8 mouse cellular contexts compared by ENCODE assay signal in the genomic region with DNA sequence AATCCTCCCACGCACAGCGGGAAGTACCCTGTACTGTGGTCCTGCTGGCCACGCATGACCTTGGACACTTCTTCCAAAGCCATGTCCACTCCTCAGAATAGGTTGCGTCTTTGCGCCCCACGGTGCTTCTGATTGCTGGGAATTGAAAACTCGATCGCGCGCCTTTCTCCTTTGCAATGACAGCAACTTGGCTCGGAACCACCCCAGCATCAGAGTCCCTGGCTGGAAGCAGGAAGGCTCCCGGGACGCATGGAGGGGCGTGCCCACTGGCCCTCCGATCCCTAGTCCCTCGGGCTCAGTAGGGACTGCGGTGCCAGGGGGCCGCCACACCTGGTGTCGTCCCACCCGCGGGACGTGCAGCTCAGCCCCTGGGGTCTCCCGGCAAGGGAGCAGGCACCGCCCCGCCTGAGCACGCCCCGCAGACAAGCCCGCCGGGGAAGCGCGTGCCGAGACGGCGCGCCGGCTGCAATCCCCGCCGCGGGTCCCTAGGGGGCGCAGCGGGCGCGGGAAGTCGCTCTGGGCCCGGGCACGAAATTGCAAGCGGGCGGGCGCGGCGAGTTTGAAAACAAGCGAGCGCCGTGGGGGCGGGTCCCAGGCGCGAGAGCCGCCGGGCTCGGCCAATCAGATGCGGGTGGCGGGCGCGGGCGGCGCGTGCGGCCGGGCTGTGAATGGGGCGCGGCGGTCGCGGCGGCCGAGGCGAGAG. TPM values are rescaled to one million over a fixed set of nuclear protein-coding genes. Genes with fewer than 3 reads are reported as not detected.
DNase-seq lines count a peak whose midpoint lies in the region; ATAC-seq and TF ChIP-seq lines count a peak whose summit lies in the region.

Gene Sdk1 (plus strand): TSS at position 650 of the 703 bp plus-strand sequence.

- peak; percentile 94 for ATAC-seq in megakaryocyte, adult 5-6 weeks (ENCODE audit: poor library complexity, severe bottlenecking)

- TF ChIP-seq CTCF in cortical plate, adult 2 months (IDR thresholded peaks at IDR 0.05; ENCODE audit: extremely low read depth, insufficient read depth, low read length): peak; percentile 22; the same call in 1 of the 2 replicates
- TF ChIP-seq CTCF in left cerebral cortex, adult 2 months (IDR thresholded peaks at IDR 0.05): peak; percentile 87

- no peak within 1 kb of the TSS for H3K27ac ChIP-seq in cortical plate, adult 2 months (ENCODE audit: insufficient read depth, low read length)
- H3K27ac ChIP-seq in left cerebral cortex, adult 2 months: no peak within 1 kb of the TSS

- H3K4me3 ChIP-seq in cortical plate, adult 2 months (ENCODE audit: insufficient read depth, low read length): peak within 1 kb of the TSS; percentile 15
- H3K4me3 ChIP-seq in left cerebral cortex, adult 2 months: peak within 1 kb of the TSS; percentile 59

- H3K4me1 ChIP-seq in cortical plate, adult 2 months (ENCODE audit: control insufficient read depth, insufficient read depth, low read length): no peaks in the 10 kb centered on the region

- intact Hi-C loops in gastrocnemius, postnatal 14 days (cut with DNase I; ENCODE audit: low total_unique reads): no loop called here
- intact Hi-C loops in left cerebral cortex, adult 2 months (cut with DNase I): loop anchor here (2.0 kb wide), 2 partner anchors 124 to 1078 kb away; no protein-coding TSS in a partner anchor

- TF ChIP-seq POLR2A in cortical plate, adult 2 months (IDR thresholded peaks at IDR 0.05; ENCODE audit: extremely low read depth, insufficient read depth, low read length): no peak

- peak; percentile 98 for DNase-seq in adrenal gland, adult 2 months
- peak; percentile 98 for DNase-seq in gastrocnemius, postnatal 14 days
- peak; percentile 89 for DNase-seq in induced T-regulatory cell, adult 2 months (ENCODE audit: low read depth)
- DNase-seq in left cerebral cortex, adult 2 months (ENCODE audit: extremely low spot score in 1 of 2, low spot score in 2 of 2): peak; percentile 93 to 94
- peak; percentile 89 to 91 for DNase-seq in right cerebral cortex, adult 2 months (ENCODE audit: low spot score in 2 of 2)
- peak; percentile 92 for DNase-seq in urinary bladder, adult 2 months (ENCODE audit: low spot score)

RNA-seq across cellular contexts. Expression of gene Sdk1, which starts in this region (rescaled TPM):
- total RNA-seq in adrenal gland, adult 2 months (2021): 10 to 100 TPM; 13.6 to 14.0 TPM
- 6.0 and 7.1 TPM in 2 replicates for polyA plus RNA-seq in adrenal gland, adult 2 months (2012; rRNA removed)
- polyA plus RNA-seq in cortical plate, adult 2 months (2012; rRNA removed): 2.5 and 3.3 TPM in 2 replicates
- total RNA-seq in gastrocnemius, postnatal 14 days (2021): 1 to 10 TPM; 2.7 to 3.8 TPM
- 1 to 10 TPM; 9.4 to 9.9 TPM for total RNA-seq in left cerebral cortex, adult 2 months (2021)
- 0.16 TPM in 1 of 2 replicates, not detected in the other for total RNA-seq in megakaryocyte, adult 5-6 weeks (2015)
- total RNA-seq in megakaryocyte, adult 5-6 weeks (2017): not detected in 2 replicates
- 3.8 and 6.2 TPM in 2 replicates for polyA plus RNA-seq in urinary bladder, adult 2 months (2012; rRNA removed)

Comparison
In these comparisons a context has a peak if more than half of its experiments do, and no peak if none do; other contexts are left out.
1. Peak in ATAC-seq in megakaryocyte, adult 5-6 weeks; RNA of the gene not detected or under 1 TPM.